Mouse (Mus musculus): Measurements from ENCODE around the gene Mettl1. TPM values are rescaled to one million over a fixed set of nuclear protein-coding genes. Genes with fewer than 3 reads are reported as not detected.

The Mettl1 gene
- polyA plus RNA-seq (2014; fragmentation: Nextera tagmentation; extraction: Ambion mirVana) = 17.4 and 20.8 TPM in 2 replicates

GRCm38 (mm10) chr10:127041274-127041766 lies at the start of gene Mettl1, which contains the start of gene Eef1akmt3:
Mettl1 (plus strand) TSS chr10:127041414.
Eef1akmt3 (minus strand) TSS chr10:127041513.
- Histone ChIP-seq H3K9ac (replicated peaks; ENCODE audit: low read length) (peak within 1 kb of the TSS; percentile 64), H3K4me1 (ENCODE audit: control insufficient read depth, insufficient read depth, low read length) (peaks cover 3% of the 10 kb centered on the region; the same call in 1 of the 2 replicates), H3K9me3 (ENCODE audit: control insufficient read depth, low read length) (no peaks in the 10 kb centered on the region), H3K36me3 (ENCODE audit: control insufficient read depth, insufficient read depth, low read length) (no peaks in the 10 kb centered on the region), H3K27me3 (ENCODE audit: control insufficient read depth, insufficient read depth, low read length) (no peaks in the 10 kb centered on the region; the same call in 1 of the 2 replicates), H3K4me2 (ENCODE audit: low read length) (peak within 1 kb of the TSS; percentile 77), H3K4me3 (replicated peaks; ENCODE audit: low read depth, low read length) (peak within 1 kb of the TSS; percentile 65), H3K27ac (replicated peaks; ENCODE audit: low read depth, low read length) (0 out of 2 replicates have a peak within 1 kb of the TSS, but pooled peaks have one; percentile 26)
- under 1% methylated on average over 28 of the region's 28 CpGs for WGBS
- ATAC-seq (ENCODE audit: low FRiP score, low TSS enrichment) (peak; percentile 74), DNase-seq (peak; percentile 60)

DNA sequence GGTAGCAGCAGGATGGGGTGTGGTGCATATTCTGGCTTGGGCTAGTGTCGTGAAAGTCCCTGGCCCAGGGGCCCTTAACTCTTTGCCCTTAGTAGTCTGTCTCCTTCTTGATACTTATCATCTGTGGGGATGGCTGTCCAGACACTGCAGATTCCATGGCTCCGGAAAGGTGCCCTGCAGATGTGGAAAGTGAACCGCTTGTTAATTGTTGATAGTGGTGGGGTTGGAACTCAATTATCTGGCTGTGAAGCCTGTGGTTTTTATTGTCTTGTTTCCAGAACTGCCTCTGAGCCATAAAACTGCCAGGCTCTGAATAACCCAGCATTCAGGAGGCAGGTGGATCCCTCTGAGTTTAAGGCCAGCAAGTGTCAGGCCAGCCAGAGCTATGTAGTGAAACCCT lies 49.5 kb upstream of the Mettl1 start:
- Histone ChIP-seq H3K36me3 (ENCODE audit: control insufficient read depth, insufficient read depth, low read length) (peaks cover 41% of the 10 kb centered on the region), H3K9me3 (ENCODE audit: control insufficient read depth, low read length) (no peaks in the 10 kb centered on the region), H3K4me3 (replicated peaks; ENCODE audit: low read depth, low read length) (no peak overlapping the region), H3K4me2 (ENCODE audit: low read length) (no peak overlapping the region), H3K4me1 (ENCODE audit: control insufficient read depth, insufficient read depth, low read length) (peaks cover under 1% of the 10 kb centered on the region; the same call in 1 of the 2 replicates), H3K9ac (replicated peaks; ENCODE audit: low read length) (no peak overlapping the region), H3K27ac (replicated peaks; ENCODE audit: low read depth, low read length) (no peak overlapping the region), H3K27me3 (ENCODE audit: control insufficient read depth, insufficient read depth, low read length) (no peaks in the 10 kb centered on the region)
- ATAC-seq (ENCODE audit: low FRiP score, low TSS enrichment) = no peak
- no peak for DNase-seq
- WGBS = 85% methylated on average over 3 of the region's 3 CpGs

DNA sequence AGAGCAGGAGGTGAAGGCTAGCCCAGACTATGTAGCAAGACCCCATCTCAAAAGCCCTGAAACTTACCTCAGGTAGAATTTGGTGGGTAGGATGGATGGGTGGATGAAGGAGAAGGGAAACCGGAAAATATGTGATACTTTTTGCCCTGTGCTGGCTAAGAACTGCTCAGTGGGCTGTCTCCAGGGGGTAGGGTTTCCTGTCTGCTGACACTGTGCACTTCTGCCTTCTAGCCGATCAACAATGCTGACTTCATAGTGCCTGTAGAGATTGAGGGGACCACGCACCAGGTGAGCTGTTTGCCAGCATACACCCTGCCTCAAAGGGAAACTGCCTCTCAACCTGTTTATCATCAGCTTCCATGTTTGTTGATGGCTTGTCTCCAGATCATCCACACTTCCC lies 47.6 kb upstream of the Mettl1 start:
- Histone ChIP-seq H3K9ac (replicated peaks; ENCODE audit: low read length) (no peak overlapping the region), H3K36me3 (ENCODE audit: control insufficient read depth, insufficient read depth, low read length) (peaks cover 57% of the 10 kb centered on the region), H3K4me2 (ENCODE audit: low read length) (no peak overlapping the region), H3K9me3 (ENCODE audit: control insufficient read depth, low read length) (no peaks in the 10 kb centered on the region), H3K27me3 (ENCODE audit: control insufficient read depth, insufficient read depth, low read length) (no peaks in the 10 kb centered on the region), H3K27ac (replicated peaks; ENCODE audit: low read depth, low read length) (no peak overlapping the region), H3K4me3 (replicated peaks; ENCODE audit: low read depth, low read length) (no peak overlapping the region), H3K4me1 (ENCODE audit: control insufficient read depth, insufficient read depth, low read length) (no peaks in the 10 kb centered on the region)
- 97% methylated on average over 3 of the region's 3 CpGs for WGBS
- DNase-seq = no peak
- ATAC-seq (ENCODE audit: low FRiP score, low TSS enrichment) = no peak

DNA sequence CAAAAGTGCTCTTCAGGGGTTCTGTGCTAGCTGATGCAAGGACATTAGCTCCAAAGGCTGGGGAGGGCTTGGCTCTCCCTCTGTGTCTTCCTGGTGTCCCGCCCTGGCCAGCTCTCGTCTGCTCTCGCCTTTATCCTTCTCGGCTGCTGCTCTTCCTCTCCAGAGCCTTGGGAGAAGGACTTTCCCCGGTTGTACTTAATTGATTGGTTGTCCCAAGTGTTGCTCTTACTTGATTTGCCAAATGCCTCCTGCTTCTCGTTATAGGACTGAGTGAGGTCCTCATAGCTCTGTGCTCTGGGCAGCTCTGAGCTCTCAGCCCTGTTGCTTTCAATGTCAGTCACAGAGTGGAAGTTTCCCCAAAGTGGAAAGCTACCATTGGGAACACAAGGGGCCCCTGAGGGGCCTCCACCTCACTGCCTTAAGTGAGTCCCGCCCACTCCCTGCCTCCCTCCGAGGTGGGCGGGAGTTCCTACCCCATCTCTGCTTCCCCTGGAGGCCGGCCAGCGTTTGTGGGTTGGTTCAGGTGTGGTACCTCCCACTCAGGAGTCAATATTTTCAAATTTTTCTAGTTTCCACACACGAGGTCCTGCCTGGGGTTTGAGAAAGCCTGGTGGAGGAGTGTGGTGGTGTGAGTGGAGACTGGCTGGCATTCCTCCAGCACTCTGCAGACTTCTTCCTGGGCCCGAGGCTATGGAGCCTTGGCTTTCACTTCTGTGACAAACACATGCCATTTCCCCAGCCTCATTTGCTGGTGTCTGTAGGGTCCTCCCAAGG lies 43.7 kb upstream of the Mettl1 start:
- peaks cover 57% of the 10 kb centered on the region for H3K36me3 ChIP-seq (ENCODE audit: control insufficient read depth, insufficient read depth, low read length)

GRCm38 (mm10) chr10:127000529-127000928 lies 40.7 kb upstream of the Mettl1 start, which contains the start of gene Avil:
Avil (plus strand) TSS chr10:127000709.
- H3K9ac ChIP-seq (replicated peaks; ENCODE audit: low read length) = no peak within 1 kb of the TSS
- DNase-seq (no peak), ATAC-seq (ENCODE audit: low FRiP score, low TSS enrichment) (no peak)
- H3K36me3 ChIP-seq (ENCODE audit: control insufficient read depth, insufficient read depth, low read length) = peaks cover 27% of the 10 kb centered on the region
- H3K27me3 ChIP-seq (ENCODE audit: control insufficient read depth, insufficient read depth, low read length) = no peaks in the 10 kb centered on the region
- H3K4me1 ChIP-seq (ENCODE audit: control insufficient read depth, insufficient read depth, low read length) = no peaks in the 10 kb centered on the region
- H3K27ac ChIP-seq (replicated peaks; ENCODE audit: low read depth, low read length) = no peak within 1 kb of the TSS
- H3K4me2 ChIP-seq (ENCODE audit: low read length) = no peak within 1 kb of the TSS
- no peaks in the 10 kb centered on the region for H3K9me3 ChIP-seq (ENCODE audit: control insufficient read depth, low read length)
- H3K4me3 ChIP-seq (replicated peaks; ENCODE audit: low read depth, low read length) = no peak within 1 kb of the TSS
- WGBS = 87% methylated on average over 5 of the region's 5 CpGs

More for the DNA sequence above, 43.7 kb upstream of the Mettl1 start:
- H3K27me3 ChIP-seq (ENCODE audit: control insufficient read depth, insufficient read depth, low read length) = no peaks in the 10 kb centered on the region
- no peak for DNase-seq
- 82% methylated on average over 13 of the region's 13 CpGs for WGBS
- H3K27ac ChIP-seq (replicated peaks; ENCODE audit: low read depth, low read length) = no peak overlapping the region
- H3K4me3 ChIP-seq (replicated peaks; ENCODE audit: low read depth, low read length) = no peak overlapping the region
- H3K4me1 ChIP-seq (ENCODE audit: control insufficient read depth, insufficient read depth, low read length) = no peaks in the 10 kb centered on the region
- H3K9ac ChIP-seq (replicated peaks; ENCODE audit: low read length) = no peak overlapping the region
- no peak overlapping the region for H3K4me2 ChIP-seq (ENCODE audit: low read length)
- no peaks in the 10 kb centered on the region for H3K9me3 ChIP-seq (ENCODE audit: control insufficient read depth, low read length)
- ATAC-seq (ENCODE audit: low FRiP score, low TSS enrichment) = no peak

GRCm38 (mm10) chr10:127001297-127001696 lies 39.9 kb upstream of the Mettl1 start:
- WGBS = 88% methylated on average over 9 of the region's 9 CpGs
- Histone ChIP-seq H3K9ac (replicated peaks; ENCODE audit: low read length) (no peak overlapping the region), H3K27ac (replicated peaks; ENCODE audit: low read depth, low read length) (no peak overlapping the region), H3K4me3 (replicated peaks; ENCODE audit: low read depth, low read length) (no peak overlapping the region), H3K9me3 (ENCODE audit: control insufficient read depth, low read length) (no peaks in the 10 kb centered on the region), H3K4me1 (ENCODE audit: control insufficient read depth, insufficient read depth, low read length) (no peaks in the 10 kb centered on the region), H3K27me3 (ENCODE audit: control insufficient read depth, insufficient read depth, low read length) (no peaks in the 10 kb centered on the region), H3K4me2 (ENCODE audit: low read length) (no peak overlapping the region), H3K36me3 (ENCODE audit: control insufficient read depth, insufficient read depth, low read length) (peaks cover 24% of the 10 kb centered on the region)
- DNase-seq (no peak), ATAC-seq (ENCODE audit: low FRiP score, low TSS enrichment) (no peak)

DNA sequence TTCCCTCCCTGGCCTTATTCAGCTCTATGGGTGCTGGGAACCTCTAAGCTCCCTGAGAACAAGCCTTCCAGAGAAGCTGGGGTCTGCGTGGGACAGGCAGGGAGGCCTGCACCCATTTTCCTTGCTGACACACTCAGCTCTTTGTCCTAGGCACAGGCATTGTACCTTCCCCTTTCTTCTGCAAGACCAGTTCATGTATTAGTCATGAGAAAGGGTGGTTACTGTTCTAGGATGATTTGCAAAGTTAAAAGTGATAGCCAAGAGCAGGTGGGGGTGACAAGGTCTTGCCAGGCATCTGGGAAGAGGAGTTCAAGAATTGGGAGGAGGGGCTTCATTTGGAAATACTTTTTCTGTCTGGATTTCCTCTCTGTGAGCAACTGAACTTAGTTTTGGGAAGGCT lies 39.2 kb upstream of the Mettl1 start:
- ATAC-seq (ENCODE audit: low FRiP score, low TSS enrichment) = no peak
- 69% methylated on average over 1 of the region's 1 CpGs for WGBS

DNA sequence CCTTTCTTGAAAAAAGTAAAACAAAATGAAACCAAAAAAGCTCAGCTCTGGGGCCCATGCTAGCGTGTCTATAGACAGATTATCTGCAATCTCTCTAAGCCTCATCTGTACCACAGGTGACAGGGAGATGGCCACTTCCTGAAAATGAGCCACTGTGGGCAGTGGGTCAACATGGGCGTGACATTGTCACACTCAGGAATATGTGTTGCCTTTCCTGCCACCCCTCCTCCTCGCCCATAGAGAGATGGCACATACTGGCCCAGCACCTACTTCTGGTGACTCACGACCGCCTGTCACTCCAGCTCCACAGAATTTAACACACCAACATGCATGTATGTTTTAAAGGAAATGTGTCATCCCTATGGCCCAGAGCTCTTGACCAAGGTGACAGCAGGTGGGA lies 38.4 kb upstream of the Mettl1 start:
- 95% methylated on average over 5 of the region's 5 CpGs for WGBS

More for the DNA sequence above, 39.2 kb upstream of the Mettl1 start:
- DNase-seq = no peak
- Histone ChIP-seq H3K36me3 (ENCODE audit: control insufficient read depth, insufficient read depth, low read length) (peaks cover 24% of the 10 kb centered on the region), H3K27me3 (ENCODE audit: control insufficient read depth, insufficient read depth, low read length) (no peaks in the 10 kb centered on the region), H3K9me3 (ENCODE audit: control insufficient read depth, low read length) (no peaks in the 10 kb centered on the region), H3K4me3 (replicated peaks; ENCODE audit: low read depth, low read length) (no peak overlapping the region), H3K4me2 (ENCODE audit: low read length) (no peak overlapping the region), H3K27ac (replicated peaks; ENCODE audit: low read depth, low read length) (no peak overlapping the region), H3K9ac (replicated peaks; ENCODE audit: low read length) (no peak overlapping the region), H3K4me1 (ENCODE audit: control insufficient read depth, insufficient read depth, low read length) (no peaks in the 10 kb centered on the region)

DNA sequence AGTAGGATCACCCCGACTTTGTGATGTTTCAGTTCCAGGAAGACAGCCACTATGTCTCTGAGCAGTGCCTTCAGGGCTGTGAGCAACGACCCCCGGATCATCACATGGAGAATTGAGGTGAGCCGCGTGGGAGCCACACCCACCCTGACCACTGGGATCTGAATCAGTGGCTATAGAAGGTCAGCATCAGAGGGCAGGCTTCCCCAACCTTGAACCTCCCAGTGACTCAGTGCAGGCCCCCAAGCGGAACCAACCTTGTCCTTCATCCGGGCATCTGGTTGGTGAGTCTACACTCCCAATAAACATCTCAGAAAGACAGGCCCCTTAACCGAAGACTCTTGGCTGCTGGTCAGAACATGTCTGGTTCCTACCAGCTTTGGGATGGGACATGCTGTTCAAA lies 37.9 kb upstream of the Mettl1 start:
- ATAC-seq (ENCODE audit: low FRiP score, low TSS enrichment) (no peak), DNase-seq (no peak)
- no peak overlapping the region for H3K9ac ChIP-seq (replicated peaks; ENCODE audit: low read length)
- H3K4me3 ChIP-seq (replicated peaks; ENCODE audit: low read depth, low read length) = no peak overlapping the region
- H3K36me3 ChIP-seq (ENCODE audit: control insufficient read depth, insufficient read depth, low read length) = peaks cover 12% of the 10 kb centered on the region
- no peak overlapping the region for H3K27ac ChIP-seq (replicated peaks; ENCODE audit: low read depth, low read length)
- no peaks in the 10 kb centered on the region for H3K4me1 ChIP-seq (ENCODE audit: control insufficient read depth, insufficient read depth, low read length)
- H3K27me3 ChIP-seq (ENCODE audit: control insufficient read depth, insufficient read depth, low read length) = no peaks in the 10 kb centered on the region
- H3K4me2 ChIP-seq (ENCODE audit: low read length) = no peak overlapping the region
- H3K9me3 ChIP-seq (ENCODE audit: control insufficient read depth, low read length) = no peaks in the 10 kb centered on the region
- WGBS = 88% methylated on average over 8 of the region's 8 CpGs

More for the DNA sequence above, 38.4 kb upstream of the Mettl1 start:
- ATAC-seq (ENCODE audit: low FRiP score, low TSS enrichment) (no peak), DNase-seq (no peak)
- Histone ChIP-seq H3K4me1 (ENCODE audit: control insufficient read depth, insufficient read depth, low read length) (no peaks in the 10 kb centered on the region), H3K27me3 (ENCODE audit: control insufficient read depth, insufficient read depth, low read length) (no peaks in the 10 kb centered on the region), H3K4me3 (replicated peaks; ENCODE audit: low read depth, low read length) (no peak overlapping the region), H3K4me2 (ENCODE audit: low read length) (no peak overlapping the region), H3K27ac (replicated peaks; ENCODE audit: low read depth, low read length) (no peak overlapping the region), H3K9ac (replicated peaks; ENCODE audit: low read length) (no peak overlapping the region), H3K9me3 (ENCODE audit: control insufficient read depth, low read length) (no peaks in the 10 kb centered on the region), H3K36me3 (ENCODE audit: control insufficient read depth, insufficient read depth, low read length) (peaks cover 17% of the 10 kb centered on the region)
